Mouse (Mus musculus) liver, embryonic 13.5 days (tissue): ENCODE results near the gene Gm11758. TPM values are rescaled to one million over a fixed set of nuclear protein-coding genes. Genes with fewer than 3 reads are reported as not detected.
"Not testable (repeated sequence)": the region's sequence is repeated elsewhere in the genome, so short reads cannot be mapped to it uniquely, and the experiment has no call there.

Experiments
- ATAC-seq: fragments of 200-750 bp; cut with Nextera tagmentation; 2 replicates; pipeline ENCODE4 v1.8.0; 2017; ENCODE audit warnings: low read depth, mild to moderate bottlenecking, moderate number of reproducible peaks, moderate library complexity
- DNase-seq: peaks from one replicate; pipeline ENCODE4 v3.0.0; 2022
- H3K27ac ChIP-seq: fragments of 300-500 bp; sonication (generic); 2 replicates; pipeline ENCODE4 v1.5.1; 2015; ENCODE audit warnings: moderate library complexity, mild to moderate bottlenecking, inconsistent platforms
- H3K27me3 ChIP-seq: fragments of 300-500 bp; sonication (generic); 2 replicates; pipeline ENCODE4 v1.6.1; 2015; ENCODE audit warnings: mild to moderate bottlenecking, inconsistent platforms
- H3K36me3 ChIP-seq: fragments of 300-500 bp; sonication (generic); 2 replicates; pipeline ENCODE4 v1.6.1; 2015; ENCODE audit warnings: mild to moderate bottlenecking, inconsistent platforms
- H3K4me1 ChIP-seq: fragments of 300-500 bp; sonication (generic); replicated peaks from 2 replicates; pipeline ENCODE4 v1.6.1; 2015; ENCODE audit warnings: inconsistent platforms
- H3K4me2 ChIP-seq: fragments of 300-500 bp; sonication (generic); 2 replicates; pipeline ENCODE4 v1.6.1; 2015; ENCODE audit warnings: inconsistent platforms, mild to moderate bottlenecking, moderate library complexity
- H3K4me3 ChIP-seq: fragments of 300-500 bp; sonication (generic); replicated peaks from 2 replicates; pipeline ENCODE4 v1.5.1; 2015; ENCODE audit warnings: mild to moderate bottlenecking, inconsistent platforms
- H3K9ac ChIP-seq: fragments of 300-500 bp; sonication (generic); 2 replicates; pipeline ENCODE4 v1.6.1; 2015; ENCODE audit warnings: mild to moderate bottlenecking, inconsistent platforms
- H3K9me3 ChIP-seq: fragments of 300-500 bp; sonication (generic); replicated peaks from 2 replicates; pipeline ENCODE4 v1.6.1; 2016; ENCODE audit warnings: inconsistent platforms
- WGBS: fragments of 180-500 bp; shearing (Covaris S2); methylation state at CpG from one replicate; pipeline ENCODE4 v1.1.7; 2015; ENCODE audit not compliant: insufficient replicate concordance; 5-methylcytosine and 5-hydroxymethylcytosine counted together
- polyA plus RNA-seq: library from polyadenylated mRNA; unstranded; fragments of >200 nt; fragmentation: Nextera tagmentation; extraction: Ambion mirVana; gene quantifications from 2 replicates; pipeline ENCODE4 v1.2.1, GENCODE M21; 2015

The Gm11758 gene
- polyA plus RNA-seq: not detected in 2 replicates

- H3K27ac ChIP-seq, H3K4me3 ChIP-seq, H3K4me1 ChIP-seq, H3K4me2 ChIP-seq, H3K36me3 ChIP-seq, DNase-seq, H3K9me3 ChIP-seq, ATAC-seq, H3K27me3 ChIP-seq, H3K9ac ChIP-seq: not testable (repeated sequence)
- no CpG with 5 or more reads among the region's 4 CpGs for WGBS
Measured at GRCm38 (mm10) chr4:73876166-73876565, at the start of gene Gm11758. Gene Gm11758, minus strand, starts transcription at chr4:73876266.

- ATAC-seq, H3K9ac ChIP-seq, H3K4me2 ChIP-seq, H3K4me1 ChIP-seq, H3K36me3 ChIP-seq, H3K4me3 ChIP-seq, DNase-seq, H3K27me3 ChIP-seq, H3K9me3 ChIP-seq, H3K27ac ChIP-seq: not testable (repeated sequence)
- WGBS: 61% methylated on average over 6 of the region's 6 CpGs
Measured at GRCm38 (mm10) chr4:73920660-73921059, 44.6 kb upstream of the Gm11758 start, which contains the start of gene Gm11756. Gene Gm11756, minus strand, starts transcription at chr4:73920760.

GRCm38 (mm10) chr4:73905853-73906252 lies 29.8 kb upstream of the Gm11758 start, which contains the start of gene Gm13871:
Gene Gm13871, minus strand, starts transcription at chr4:73905953.
- H3K4me2 ChIP-seq, DNase-seq, H3K4me3 ChIP-seq, ATAC-seq, H3K27ac ChIP-seq, H3K4me1 ChIP-seq, H3K36me3 ChIP-seq, H3K27me3 ChIP-seq, H3K9me3 ChIP-seq, H3K9ac ChIP-seq: not testable (repeated sequence)
- WGBS: no CpG with 5 or more reads among the region's 4 CpGs

- not testable (repeated sequence) for H3K9ac ChIP-seq, H3K9me3 ChIP-seq, ATAC-seq, H3K27ac ChIP-seq, H3K27me3 ChIP-seq, DNase-seq, H3K4me2 ChIP-seq, H3K4me1 ChIP-seq, H3K36me3 ChIP-seq, H3K4me3 ChIP-seq
- WGBS: no CpG with 5 or more reads among the region's 4 CpGs
Measured at GRCm38 (mm10) chr4:73891012-73891411, 14.9 kb upstream of the Gm11758 start, which contains the start of gene Gm11757. Gene Gm11757, minus strand, starts transcription at chr4:73891112.

GRCm38 (mm10) chr4:73826587-73826986 lies 49.5 kb downstream of the Gm11758 start:
- Histone ChIP-seq H3K4me2 (no peak overlapping the region), H3K36me3 (no peaks in the 10 kb centered on the region), H3K27me3 (no peaks in the 10 kb centered on the region), H3K27ac (no peak overlapping the region), H3K4me1 (no peaks in the 10 kb centered on the region), H3K9ac (no peak overlapping the region), H3K9me3 (no peaks in the 10 kb centered on the region), H3K4me3 (no peak overlapping the region)
- DNase-seq: no peak
- 64% methylated on average over 3 of the region's 3 CpGs for WGBS
- ATAC-seq: no peak

Other genes starting within 250 kb of the Gm11758 start
- not detected in 2 replicates for gene Gm11236, start 238.1 kb downstream of the Gm11758 start, polyA plus RNA-seq
- gene Gm11239, start 207.9 kb downstream of the Gm11758 start, polyA plus RNA-seq: not detected in 2 replicates
- gene Gm428, start 192.8 kb downstream of the Gm11758 start, polyA plus RNA-seq: not detected in 2 replicates
- gene Rasef, start 85.3 kb downstream of the Gm11758 start, polyA plus RNA-seq: not detected in 2 replicates
- gene Gm11757, start 14.8 kb upstream of the Gm11758 start, polyA plus RNA-seq: not detected in 2 replicates
- not detected in 2 replicates for gene Gm13871, start 29.7 kb upstream of the Gm11758 start, polyA plus RNA-seq
- gene Gm11756, start 44.5 kb upstream of the Gm11758 start, polyA plus RNA-seq: not detected in 2 replicates
- 0.12 TPM in 1 of 2 replicates, not detected in the other for gene 2310002L09Rik, start 74.6 kb upstream of the Gm11758 start, polyA plus RNA-seq
- gene Frmd3, start 137.2 kb upstream of the Gm11758 start, polyA plus RNA-seq: 0.07 and 0.13 TPM in 2 replicates